Mouse (Mus musculus) megakaryocyte, embryonic 14.5 days (primary cell): ENCODE measurements around the gene Rara. TPM values are rescaled to one million over a fixed set of nuclear protein-coding genes. Genes with fewer than 3 reads are reported as not detected.

Experiments
- H3K27me3 ChIP-seq: replicated peaks from 2 replicates; pipeline ENCODE3; 2012; ENCODE audit warnings: inconsistent platforms
- H3K36me3 ChIP-seq: replicated peaks from 2 replicates; pipeline ENCODE3; 2012; ENCODE audit warnings: low read length, inconsistent platforms, mixed read lengths
- H3K4me1 ChIP-seq: 2 replicates; pipeline ENCODE4 v1.6.1; 2012; ENCODE audit warnings: inconsistent platforms
- H3K4me3 ChIP-seq: replicated peaks from 2 replicates; pipeline ENCODE3; 2012; ENCODE audit warnings: moderate library complexity, mild to moderate bottlenecking, inconsistent platforms
- H3K9me3 ChIP-seq: 2 replicates; pipeline ENCODE4 v1.6.1; 2012; ENCODE audit warnings: inconsistent platforms
- FLI1 ChIP-seq: IDR thresholded peaks from 2 replicates; pipeline ENCODE4 v1.6.1; 2012; ENCODE audit warnings: low read length, inconsistent platforms, mixed read lengths
- GATA1 ChIP-seq: IDR thresholded peaks from 3 replicates; pipeline ENCODE4 v1.6.1; 2012; ENCODE audit warnings: mixed read lengths, low read length, inconsistent platforms, borderline replicate concordance
- polyA plus RNA-seq: library from polyadenylated mRNA; stranded (reverse); fragments of >175 nt; gene quantifications from 2 replicates; pipeline ENCODE4 v1.2.3, GENCODE M21; 2012; ENCODE audit warnings: low replicate concordance; ENCODE audit not compliant: insufficient read depth

The Rara gene
- polyA plus RNA-seq, 1 experiment, result 25.3 TPM

DNA sequence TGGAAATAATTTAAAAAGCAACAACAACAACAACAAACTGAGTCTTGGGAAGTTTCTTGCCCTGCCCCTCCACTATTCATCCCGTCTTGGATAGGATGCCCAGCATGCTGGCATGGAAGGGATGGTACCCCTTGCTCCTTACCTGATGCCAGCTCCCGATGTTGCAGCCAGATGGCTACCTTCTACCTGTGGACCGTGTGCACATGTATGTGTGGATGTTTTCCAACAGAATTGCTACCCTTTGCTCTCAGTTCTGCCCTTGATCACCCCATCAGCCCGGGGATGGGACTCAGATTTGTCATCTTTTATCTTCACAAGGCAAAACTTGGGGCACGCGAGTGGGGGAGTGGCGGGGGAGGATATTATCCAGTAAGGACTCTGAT lies 11.1 kb downstream of the Rara start:
- Histone ChIP-seq H3K36me3 (no peaks in the 10 kb centered on the region), H3K4me3 (peak overlapping the region; percentile 93), H3K9me3 (peaks cover 11% of the 10 kb centered on the region), H3K27me3 (peaks cover 96% of the 10 kb centered on the region), H3K4me1 (peaks cover 82% of the 10 kb centered on the region)
- TF ChIP-seq GATA1 (no peak), FLI1 (no peak)

- peak overlapping the region; percentile 93 for H3K4me3 ChIP-seq
- peaks cover 97% of the 10 kb centered on the region for H3K27me3 ChIP-seq
- H3K36me3 ChIP-seq, result no peaks in the 10 kb centered on the region
- peaks cover 86% of the 10 kb centered on the region for H3K4me1 ChIP-seq
- TF ChIP-seq FLI1 (no peak), GATA1 (no peak)
- H3K9me3 ChIP-seq, result peaks cover 7% of the 10 kb centered on the region
Measured at GRCm38 (mm10) chr11:98939084-98939952, 11.7 kb downstream of the Rara start.

GRCm38 (mm10) chr11:98939953-98940641 lies 12.5 kb downstream of the Rara start:
- Histone ChIP-seq H3K9me3 (peaks cover 4% of the 10 kb centered on the region), H3K4me3 (peak overlapping the region; percentile 93), H3K36me3 (no peaks in the 10 kb centered on the region), H3K27me3 (peaks cover 98% of the 10 kb centered on the region), H3K4me1 (peaks cover 93% of the 10 kb centered on the region)
- TF ChIP-seq FLI1 (no peak), GATA1 (no peak)

- peaks cover 100% of the 10 kb centered on the region for H3K27me3 ChIP-seq
- H3K4me1 ChIP-seq, result peaks cover 97% of the 10 kb centered on the region
- TF ChIP-seq FLI1 (no peak), GATA1 (no peak)
- no peaks in the 10 kb centered on the region for H3K9me3 ChIP-seq
- H3K36me3 ChIP-seq, result no peaks in the 10 kb centered on the region
- H3K4me3 ChIP-seq, result peak overlapping the region; percentile 93
Measured at GRCm38 (mm10) chr11:98940776-98941175, 13.2 kb downstream of the Rara start.

DNA sequence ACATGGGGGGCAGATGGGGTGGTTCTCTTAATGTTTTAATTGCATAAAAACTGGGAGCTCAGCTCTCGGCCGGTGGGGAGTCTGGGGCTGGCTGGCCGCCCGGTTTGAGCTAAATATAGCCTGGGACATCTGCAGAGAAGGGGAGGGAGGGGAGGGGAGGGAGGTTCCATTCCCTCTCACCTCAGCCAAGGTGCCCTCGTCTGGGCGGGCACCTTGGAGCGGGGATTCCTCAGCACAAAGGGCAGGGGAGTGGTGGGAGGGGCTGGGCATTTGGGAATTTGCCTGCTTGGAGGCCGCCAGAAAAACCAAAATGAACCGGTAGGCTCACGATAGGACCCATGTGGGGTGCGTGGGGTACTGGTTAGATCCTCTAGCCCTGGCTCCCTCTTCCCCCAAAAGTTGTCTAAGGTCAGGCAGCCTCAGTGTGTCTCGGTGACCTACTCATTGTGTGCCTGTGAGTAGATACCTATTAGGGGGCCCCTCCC lies 13.8 kb downstream of the Rara start:
- no peaks in the 10 kb centered on the region for H3K36me3 ChIP-seq
- H3K27me3 ChIP-seq, result peaks cover 99% of the 10 kb centered on the region
- H3K9me3 ChIP-seq, result no peaks in the 10 kb centered on the region
- peaks cover 92% of the 10 kb centered on the region for H3K4me1 ChIP-seq
- H3K4me3 ChIP-seq, result peak overlapping the region; percentile 93
- TF ChIP-seq GATA1, result no peak
- no peak for TF ChIP-seq FLI1

GRCm38 (mm10) chr11:98941826-98942550 lies 14.4 kb downstream of the Rara start:
- no peaks in the 10 kb centered on the region for H3K9me3 ChIP-seq
- H3K36me3 ChIP-seq, result no peaks in the 10 kb centered on the region
- peaks cover 87% of the 10 kb centered on the region for H3K4me1 ChIP-seq
- peaks cover 95% of the 10 kb centered on the region for H3K27me3 ChIP-seq
- TF ChIP-seq GATA1 (no peak), FLI1 (peak; percentile 80; the same call in 1 of the 2 replicates)
- H3K4me3 ChIP-seq, result peak overlapping the region; percentile 93

GRCm38 (mm10) chr11:98942555-98942922 lies 14.9 kb downstream of the Rara start:
- no peaks in the 10 kb centered on the region for H3K36me3 ChIP-seq
- peaks cover 87% of the 10 kb centered on the region for H3K4me1 ChIP-seq
- TF ChIP-seq GATA1 (no peak), FLI1 (no peak)

DNA sequence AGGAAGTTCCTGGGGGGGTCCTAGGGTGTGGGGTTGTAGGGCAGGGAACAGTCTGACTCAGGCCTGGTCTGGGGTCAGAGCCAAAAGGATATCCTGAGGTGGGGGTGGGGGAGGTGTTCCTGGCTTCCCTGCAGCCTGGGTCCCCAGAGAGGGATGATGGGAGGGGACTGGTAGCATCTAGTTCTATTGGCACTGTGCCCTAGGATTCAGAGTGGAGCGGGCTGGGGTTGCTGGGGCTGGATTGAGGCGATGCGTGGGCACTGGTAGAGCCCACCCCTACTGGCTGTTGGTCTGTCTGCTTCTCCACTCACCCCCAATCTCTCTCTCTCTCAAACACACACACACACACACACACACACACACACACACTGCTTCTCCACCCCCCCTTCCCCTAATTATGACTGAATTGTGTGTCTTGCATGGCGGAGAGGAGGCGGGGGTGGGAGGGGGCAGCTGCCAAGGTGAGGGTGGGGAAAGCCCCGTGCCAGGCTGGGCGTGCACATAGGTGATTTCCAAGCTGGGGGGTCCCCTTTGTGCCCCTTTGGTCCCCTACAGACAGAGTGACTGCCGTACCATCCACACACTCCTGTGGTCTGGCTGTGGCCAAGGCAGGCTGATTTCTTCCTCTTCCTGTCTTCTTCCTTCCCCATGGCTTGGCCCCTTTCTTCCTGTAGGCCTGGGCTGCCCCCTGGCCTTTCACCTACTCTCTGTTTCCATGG lies 15.5 kb downstream of the Rara start:
- peaks cover 87% of the 10 kb centered on the region for H3K4me1 ChIP-seq
- no peaks in the 10 kb centered on the region for H3K36me3 ChIP-seq

More at GRCm38 (mm10) chr11:98942555-98942922, 14.9 kb downstream of the Rara start:
- Histone ChIP-seq H3K9me3 (no peaks in the 10 kb centered on the region), H3K27me3 (peaks cover 95% of the 10 kb centered on the region), H3K4me3 (peak overlapping the region; percentile 93)

More for the DNA sequence above, 15.5 kb downstream of the Rara start:
- Histone ChIP-seq H3K9me3 (no peaks in the 10 kb centered on the region), H3K4me3 (peak overlapping the region; percentile 93), H3K27me3 (peaks cover 95% of the 10 kb centered on the region)
- TF ChIP-seq GATA1 (no peak), FLI1 (no peak)
